Mouse (Mus musculus) thymus, postnatal 36 days (tissue): Measurements from ENCODE around the gene Btg2.

Source experiments
- DNase-seq, 2 experiments: peaks; one replicate each; pipeline ENCODE4 v3.0.0; 2022; ENCODE audit warnings: mixed read lengths in 2 of 2

The Btg2 gene

GRCm38 (mm10) chr1:134097956-134098725 lies 19.2 kb upstream of the Btg2 start:
- no peak for DNase-seq

- DNase-seq: no peak
These were observed 18.3 kb upstream of the Btg2 start for GRCm38 (mm10) chr1:134097080-134097855.

- no peak for DNase-seq
These were observed 17.5 kb upstream of the Btg2 start for GRCm38 (mm10) chr1:134096264-134096934.

DNA sequence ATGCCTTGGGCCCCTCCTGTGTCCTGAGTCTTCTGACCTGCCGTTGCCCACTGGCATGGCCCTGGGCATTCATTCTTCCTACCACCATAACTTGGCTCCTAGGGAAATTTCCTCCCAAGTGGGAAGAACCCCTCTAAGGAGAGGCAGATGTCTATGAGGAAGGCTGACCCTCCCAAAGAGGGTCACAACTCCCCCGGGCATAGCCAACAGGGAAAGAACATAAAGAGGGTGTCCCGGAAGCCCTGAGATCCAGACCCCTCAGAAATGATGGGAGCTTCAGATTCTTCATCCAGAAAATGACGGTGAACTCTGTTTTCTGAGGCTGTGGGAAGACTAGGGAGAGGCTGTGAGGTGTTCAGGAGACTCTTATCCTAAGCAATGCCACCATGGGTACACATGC lies 16.8 kb upstream of the Btg2 start:
- DNase-seq: no peak

GRCm38 (mm10) chr1:134095033-134095612 lies 16.2 kb upstream of the Btg2 start:
- no peak for DNase-seq

- DNase-seq: no peak
These were observed 15.0 kb upstream of the Btg2 start for GRCm38 (mm10) chr1:134093771-134094526.

GRCm38 (mm10) chr1:134092852-134093770 lies 14.2 kb upstream of the Btg2 start:
- DNase-seq: peak; percentile 85 to 91

GRCm38 (mm10) chr1:134092368-134092767 lies 13.4 kb upstream of the Btg2 start:
- DNase-seq: no peak

- no peak for DNase-seq
These were observed 12.9 kb upstream of the Btg2 start for GRCm38 (mm10) chr1:134091851-134092250.

GRCm38 (mm10) chr1:134089074-134089473 lies 10.2 kb upstream of the Btg2 start:
- no peak for DNase-seq

DNA sequence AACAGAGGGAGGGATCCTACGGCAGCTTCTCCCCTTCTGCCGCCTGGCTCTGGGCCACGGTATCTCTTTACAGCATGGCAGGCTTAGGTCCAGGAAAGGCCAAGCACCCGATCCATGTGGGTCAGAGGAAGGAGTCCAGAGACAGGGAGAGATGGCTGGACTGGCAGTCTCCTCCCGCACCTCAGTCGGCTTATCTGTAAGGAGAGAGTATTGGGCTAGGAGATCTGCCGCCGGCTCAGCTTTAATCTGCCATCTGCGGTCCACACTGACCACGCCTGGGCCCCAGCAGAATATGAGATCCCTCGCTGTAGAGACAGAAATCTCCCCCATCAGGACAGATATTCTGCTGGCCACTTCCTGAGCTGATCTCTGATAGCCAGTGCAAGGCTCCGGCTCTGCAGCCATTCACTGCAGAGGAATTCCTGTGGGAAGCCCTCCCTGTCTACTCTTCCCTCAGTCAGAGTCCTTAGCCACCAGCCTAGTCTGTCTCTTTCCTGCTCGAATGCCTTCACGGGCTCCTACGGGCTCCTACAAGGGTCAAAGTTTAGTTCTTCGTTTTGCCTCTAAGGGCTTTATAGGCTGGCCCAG lies 8.0 kb upstream of the Btg2 start:
- DNase-seq: no peak

GRCm38 (mm10) chr1:134086017-134086416 lies 7.1 kb upstream of the Btg2 start:
- no peak for DNase-seq

GRCm38 (mm10) chr1:134084128-134084527 lies 5.2 kb upstream of the Btg2 start:
- no peak for DNase-seq

DNA sequence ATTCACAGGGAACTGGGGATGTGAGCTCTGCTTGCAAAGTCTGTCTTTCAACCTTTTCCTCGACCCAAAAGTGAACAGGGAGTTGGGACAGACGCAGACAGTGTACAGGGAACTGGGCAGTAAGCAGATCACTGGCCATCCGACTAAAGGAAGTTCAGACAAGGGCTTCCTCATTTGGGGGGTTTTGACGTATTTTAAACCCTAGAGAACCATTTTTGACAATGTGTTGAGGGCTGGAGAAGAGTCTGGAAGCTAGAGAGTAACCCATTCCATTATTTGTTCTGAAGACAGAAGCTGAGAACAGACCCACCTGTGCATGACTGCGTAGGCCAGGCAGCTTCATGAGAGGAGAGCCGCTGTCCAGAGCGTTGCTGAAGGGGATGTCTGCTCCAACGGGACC lies 4.8 kb upstream of the Btg2 start:
- DNase-seq: no peak

- DNase-seq: peak; percentile 35 to 59
These were observed 4.1 kb upstream of the Btg2 start for GRCm38 (mm10) chr1:134082987-134083516.

- DNase-seq: no peak
These were observed 2.0 kb upstream of the Btg2 start for GRCm38 (mm10) chr1:134080881-134081450.

DNA sequence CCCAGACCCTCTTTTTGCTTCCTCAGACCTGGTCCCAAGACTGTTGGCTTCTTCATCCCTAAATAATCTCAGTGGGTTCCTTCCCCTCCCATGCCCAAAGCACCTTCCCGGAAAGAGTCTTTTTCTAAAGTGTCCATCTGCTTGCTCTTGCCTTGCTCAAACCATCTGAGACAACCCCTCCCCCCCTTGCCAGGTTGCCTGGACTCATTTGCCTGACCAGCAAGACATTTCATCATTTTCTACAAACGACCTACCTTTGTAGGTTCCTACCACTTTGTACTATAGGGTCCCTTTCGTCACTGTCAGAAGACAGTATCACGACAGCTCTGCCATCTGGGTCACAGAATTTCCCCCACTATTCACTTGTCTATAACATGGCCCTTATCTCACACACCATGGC lies 1.5 kb upstream of the Btg2 start:
- DNase-seq: no peak

DNA sequence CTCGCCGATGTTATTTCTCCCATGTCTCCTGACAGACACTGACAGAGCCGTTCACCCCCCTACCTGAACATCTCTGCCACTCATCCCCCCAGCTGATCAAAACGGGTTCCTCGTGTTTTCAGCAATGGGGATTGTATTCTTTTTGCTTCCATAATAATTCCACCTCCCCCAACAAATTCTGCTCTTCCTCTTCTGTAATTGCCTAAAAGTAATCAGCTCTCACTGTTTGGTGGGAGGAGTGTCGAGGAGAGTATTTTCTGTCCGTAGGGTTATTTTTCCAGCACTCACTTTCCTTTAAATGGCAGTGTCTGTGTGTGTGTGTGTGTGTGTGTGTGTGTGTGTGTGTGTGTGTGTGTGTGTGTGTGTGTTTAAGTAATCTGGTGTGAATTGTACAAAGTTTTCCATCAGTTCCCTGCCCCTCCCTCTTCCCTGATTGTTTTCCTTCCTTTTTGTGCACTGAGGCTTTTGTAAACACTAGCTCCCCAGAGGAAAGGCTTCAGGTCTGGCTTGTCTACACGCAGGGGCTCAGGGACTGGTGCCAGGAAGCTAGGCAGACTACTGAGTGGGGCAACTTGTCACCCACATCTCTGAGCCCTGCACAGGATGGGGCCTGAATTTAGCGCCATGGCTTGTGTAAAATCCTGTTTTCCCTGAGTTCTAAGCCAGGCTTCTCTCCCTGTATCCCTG lies 700 bp upstream of the Btg2 start:
- DNase-seq: peak in 1 of 2 experiments; percentile 71

GRCm38 (mm10) chr1:134078061-134078795 lies 692 bp downstream of the Btg2 start:
- DNase-seq: peak in 1 of 2 experiments; percentile 59
